In the genomic region with DNA sequence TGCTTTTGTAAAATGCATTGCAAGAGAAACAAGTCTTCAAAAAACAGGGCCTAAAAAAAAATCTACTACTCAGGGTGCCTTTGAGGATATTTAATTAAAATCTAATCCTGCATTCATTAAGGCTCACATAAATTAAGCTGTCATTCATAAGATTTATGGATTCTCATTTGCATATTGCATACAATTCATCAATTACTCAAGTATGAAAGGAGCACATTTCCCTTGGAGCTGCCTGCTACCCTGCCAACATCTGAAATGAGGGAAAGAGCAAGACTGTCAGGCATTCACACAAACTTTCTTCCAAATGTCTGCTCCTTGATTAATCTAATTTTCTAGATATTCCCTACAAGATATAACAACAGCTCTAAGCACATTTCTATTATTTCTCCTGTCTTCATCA, we compare ENCODE assay signal across 22 mouse cellular contexts.
DNase-seq lines count a peak whose midpoint lies in the region; ATAC-seq and TF ChIP-seq lines count a peak whose summit lies in the region.
"Had no signal": no experiment of that assay in that cellular context is flagged by ENCODE, and none has a peak within 500 bp of the region (broad histone marks: within the 10 kb centered on the region; RNA-seq: fewer than 3 reads in every experiment).

No protein-coding gene starts in this region.

- H3K9ac ChIP-seq in forebrain, embryonic 13.5 days: no peak overlapping the region
- no peak overlapping the region for H3K9ac ChIP-seq in forebrain, embryonic 15.5 days (replicated peaks)
- no peak overlapping the region for H3K9ac ChIP-seq in midbrain, embryonic 14.5 days (replicated peaks; ENCODE audit: low read length)
- H3K9ac ChIP-seq in midbrain, embryonic 16.5 days (ENCODE audit: low read depth, low read length): no peak overlapping the region
- H3K9ac ChIP-seq in hindbrain, embryonic 11.5 days (ENCODE audit: low read depth, low read length): no peak overlapping the region
- H3K9ac ChIP-seq in hindbrain, postnatal 0 days (replicated peaks; ENCODE audit: low read length): no peak overlapping the region
- H3K9ac ChIP-seq: embryonic facial prominence, embryonic 12.5 days; limb, embryonic 15.5 days; liver, embryonic 14.5 days; lung, embryonic 14.5 days had no signal

- H3K4me3 ChIP-seq in forebrain, embryonic 13.5 days: no peak overlapping the region
- H3K4me3 ChIP-seq in forebrain, embryonic 15.5 days: no peak overlapping the region
- no peak overlapping the region for H3K4me3 ChIP-seq in midbrain, embryonic 14.5 days (replicated peaks; ENCODE audit: low read depth, low read length)
- H3K4me3 ChIP-seq in midbrain, embryonic 16.5 days (ENCODE audit: low read depth, low read length): no peak overlapping the region
- H3K4me3 ChIP-seq in hindbrain, embryonic 11.5 days (ENCODE audit: low read depth, low read length): no peak overlapping the region
- no peak overlapping the region for H3K4me3 ChIP-seq in hindbrain, postnatal 0 days (ENCODE audit: low read length)
- H3K4me3 ChIP-seq: embryonic facial prominence, embryonic 12.5 days; limb, embryonic 15.5 days; myocyte had no signal

- no peaks in the 10 kb centered on the region for H3K36me3 ChIP-seq in forebrain, embryonic 13.5 days (ENCODE audit: poor library complexity, severe bottlenecking)
- no peaks in the 10 kb centered on the region for H3K36me3 ChIP-seq in forebrain, embryonic 15.5 days
- H3K36me3 ChIP-seq in midbrain, embryonic 14.5 days (ENCODE audit: control insufficient read depth, insufficient read depth, low read length): no peaks in the 10 kb centered on the region
- no peaks in the 10 kb centered on the region for H3K36me3 ChIP-seq in midbrain, embryonic 16.5 days (ENCODE audit: control insufficient read depth, insufficient read depth, low read length)
- H3K36me3 ChIP-seq in hindbrain, embryonic 11.5 days (ENCODE audit: control insufficient read depth, insufficient read depth, low read length): no peaks in the 10 kb centered on the region
- H3K36me3 ChIP-seq in hindbrain, postnatal 0 days (ENCODE audit: insufficient read depth, low read length): no peaks in the 10 kb centered on the region
- H3K36me3 ChIP-seq: embryonic facial prominence, embryonic 12.5 days; limb, embryonic 15.5 days had no signal

- peak; percentile 45 for DNase-seq in midbrain, embryonic 14.5 days
- DNase-seq in hindbrain, embryonic 11.5 days (ENCODE audit: low spot score): no peak
- peak; percentile 59 for DNase-seq in hindbrain, postnatal 0 days (ENCODE audit: low spot score)
- DNase-seq in frontal cortex, postnatal 25 days (ENCODE audit: low spot score in 2 of 2): no peak
- no peak for DNase-seq in testis, postnatal 10 days (ENCODE audit: low spot score)
- DNase-seq: adrenal gland, postnatal 14 days; cerebellum, adult 9-10 months; kidney, adult 18-20 months; kidney, postnatal 4 days; lung, embryonic 14.5 days; lung, postnatal 36 days; right cerebral cortex, postnatal 4 days; thymus, postnatal 36 days had no signal

- TF ChIP-seq CTCF in hindbrain, postnatal 0 days (IDR thresholded peaks at IDR 0.05; ENCODE audit: low read depth): no peak

- peak; percentile 53; the same call in 1 of the 2 replicates for ATAC-seq in forebrain, embryonic 13.5 days
- no peak for ATAC-seq in forebrain, embryonic 15.5 days (replicated peaks)
- ATAC-seq in midbrain, embryonic 14.5 days (ENCODE audit: low FRiP score, low TSS enrichment): no peak
- ATAC-seq in midbrain, embryonic 16.5 days: no peak
- ATAC-seq in hindbrain, embryonic 11.5 days (ENCODE audit: low FRiP score): peak; percentile 48; the same call in 1 of the 2 replicates
- no peak for ATAC-seq in hindbrain, postnatal 0 days
- ATAC-seq: CD4-positive, CD25-positive, alpha-beta regulatory T cell, adult 4 months; inflammation-experienced regulatory T-cells, adult 6 months had no signal

- H3K9me3 ChIP-seq in forebrain, embryonic 13.5 days (replicated peaks): no peaks in the 10 kb centered on the region
- no peaks in the 10 kb centered on the region for H3K9me3 ChIP-seq in forebrain, embryonic 15.5 days
- no peaks in the 10 kb centered on the region for H3K9me3 ChIP-seq in midbrain, embryonic 14.5 days (ENCODE audit: control insufficient read depth, low read length)
- no peaks in the 10 kb centered on the region for H3K9me3 ChIP-seq in midbrain, embryonic 16.5 days (replicated peaks; ENCODE audit: control insufficient read depth, low read length, poor library complexity, severe bottlenecking)
- no peaks in the 10 kb centered on the region for H3K9me3 ChIP-seq in hindbrain, embryonic 11.5 days (ENCODE audit: control insufficient read depth, low read length)
- no peaks in the 10 kb centered on the region for H3K9me3 ChIP-seq in hindbrain, postnatal 0 days (ENCODE audit: low read length)
- H3K9me3 ChIP-seq: embryonic facial prominence, embryonic 12.5 days; limb, embryonic 15.5 days had no signal

- peaks cover 25% of the 10 kb centered on the region for H3K4me1 ChIP-seq in forebrain, embryonic 13.5 days
- H3K4me1 ChIP-seq in forebrain, embryonic 15.5 days: peaks cover 12% of the 10 kb centered on the region
- peaks cover 11% of the 10 kb centered on the region; the same call in 1 of the 2 replicates for H3K4me1 ChIP-seq in midbrain, embryonic 14.5 days (ENCODE audit: control insufficient read depth, insufficient read depth, low read length)
- no peaks in the 10 kb centered on the region for H3K4me1 ChIP-seq in midbrain, embryonic 16.5 days (ENCODE audit: control insufficient read depth, insufficient read depth, low read length)
- no peaks in the 10 kb centered on the region for H3K4me1 ChIP-seq in hindbrain, embryonic 11.5 days (replicated peaks; ENCODE audit: control insufficient read depth, insufficient read depth, low read length)
- H3K4me1 ChIP-seq in hindbrain, postnatal 0 days (ENCODE audit: insufficient read depth, low read length): no peaks in the 10 kb centered on the region; the same call in 1 of the 2 replicates
- H3K4me1 ChIP-seq: limb, embryonic 15.5 days had no signal

- no peaks in the 10 kb centered on the region for H3K27me3 ChIP-seq in forebrain, embryonic 13.5 days
- H3K27me3 ChIP-seq in forebrain, embryonic 15.5 days: no peaks in the 10 kb centered on the region
- H3K27me3 ChIP-seq in midbrain, embryonic 14.5 days (ENCODE audit: control insufficient read depth, insufficient read depth, low read length): no peaks in the 10 kb centered on the region
- H3K27me3 ChIP-seq in midbrain, embryonic 16.5 days (ENCODE audit: control insufficient read depth, insufficient read depth, low read depth, low read length): no peaks in the 10 kb centered on the region
- no peaks in the 10 kb centered on the region for H3K27me3 ChIP-seq in hindbrain, embryonic 11.5 days (ENCODE audit: control insufficient read depth, insufficient read depth, low read length)
- H3K27me3 ChIP-seq in hindbrain, postnatal 0 days (ENCODE audit: insufficient read depth, low read length): no peaks in the 10 kb centered on the region
- H3K27me3 ChIP-seq: embryonic facial prominence, embryonic 12.5 days; limb, embryonic 15.5 days had no signal

- no peak overlapping the region for H3K27ac ChIP-seq in forebrain, embryonic 13.5 days
- no peak overlapping the region for H3K27ac ChIP-seq in forebrain, embryonic 15.5 days (replicated peaks)
- no peak overlapping the region for H3K27ac ChIP-seq in midbrain, embryonic 14.5 days (replicated peaks; ENCODE audit: low read depth, low read length)
- H3K27ac ChIP-seq in midbrain, embryonic 16.5 days (ENCODE audit: low read length): no peak overlapping the region
- H3K27ac ChIP-seq in hindbrain, embryonic 11.5 days (ENCODE audit: low read depth, low read length): 0 out of 2 replicates have a peak overlapping the region, but pooled peaks have one; percentile 27
- no peak overlapping the region for H3K27ac ChIP-seq in hindbrain, postnatal 0 days
- H3K27ac ChIP-seq: embryonic facial prominence, embryonic 12.5 days; limb, embryonic 15.5 days; liver, embryonic 14.5 days had no signal

- no peak overlapping the region for H3K4me2 ChIP-seq in forebrain, embryonic 13.5 days
- no peak overlapping the region for H3K4me2 ChIP-seq in forebrain, embryonic 15.5 days (replicated peaks)
- H3K4me2 ChIP-seq in midbrain, embryonic 14.5 days (ENCODE audit: low read length): no peak overlapping the region
- H3K4me2 ChIP-seq in midbrain, embryonic 16.5 days (ENCODE audit: low read length): no peak overlapping the region
- no peak overlapping the region for H3K4me2 ChIP-seq in hindbrain, embryonic 11.5 days (replicated peaks; ENCODE audit: low read depth, low read length)
- no peak overlapping the region for H3K4me2 ChIP-seq in hindbrain, postnatal 0 days (ENCODE audit: low read depth, low read length)
- H3K4me2 ChIP-seq: embryonic facial prominence, embryonic 12.5 days; limb, embryonic 15.5 days; lung, embryonic 14.5 days had no signal

Comparison
In these comparisons a context has a peak if more than half of its experiments do, and no peak if none do; other contexts are left out.
1. ATAC-seq: peak in forebrain, embryonic 13.5 days (single experiment) and hindbrain, embryonic 11.5 days (single experiment); none in forebrain, embryonic 15.5 days (single experiment), midbrain, embryonic 14.5 days (single experiment), midbrain, embryonic 16.5 days (single experiment) and hindbrain, postnatal 0 days (single experiment).
2. DNase-seq: peak in midbrain, embryonic 14.5 days (single experiment) and hindbrain, postnatal 0 days (single experiment); none in hindbrain, embryonic 11.5 days (single experiment), frontal cortex, postnatal 25 days (0 of 2) and testis, postnatal 10 days (single experiment).